ENCODE assay signal across 7 mouse cellular contexts in the genomic region with DNA sequence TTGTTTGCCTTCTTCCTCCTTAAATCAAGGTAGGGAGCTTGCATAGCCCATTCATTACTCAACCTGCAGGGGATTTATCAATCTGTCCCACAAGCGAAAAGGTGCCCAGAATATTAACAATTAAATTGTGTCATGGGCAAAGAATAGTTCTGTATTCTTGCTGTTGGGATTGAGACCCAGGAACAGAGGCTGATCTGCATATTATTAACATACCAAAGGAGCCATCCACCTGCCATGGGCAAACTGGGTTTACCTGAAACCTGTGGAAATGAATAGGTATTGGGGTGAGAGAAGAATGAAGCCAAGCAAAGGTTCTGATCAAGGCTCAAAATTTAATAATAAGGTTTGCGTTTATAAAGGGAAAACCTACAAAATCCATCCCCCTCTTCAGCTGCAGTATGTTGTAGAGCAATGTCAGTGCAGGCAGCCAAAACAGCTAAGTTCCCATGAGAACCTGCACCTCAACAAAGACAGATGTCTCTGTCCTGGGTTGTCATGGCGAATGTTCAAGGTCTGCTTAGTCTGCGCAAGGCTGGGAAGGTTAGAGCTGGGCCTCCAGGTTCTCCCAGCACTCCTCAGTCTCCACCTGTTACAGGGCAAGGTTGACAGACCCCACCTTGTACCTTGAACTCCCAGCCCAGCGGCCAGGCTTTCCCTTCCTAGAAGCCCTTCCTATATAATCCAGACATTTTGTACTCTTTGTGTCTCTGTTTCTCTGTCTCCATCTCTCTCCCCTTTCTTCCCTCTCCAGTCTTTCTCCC. TPM values are rescaled to one million over a fixed set of nuclear protein-coding genes. Genes with fewer than 3 reads are reported as not detected.
DNase-seq lines count a peak whose midpoint lies in the region; ATAC-seq and TF ChIP-seq lines count a peak whose summit lies in the region.
"Not testable (repeated sequence)": the region's sequence is repeated elsewhere in the genome, so short reads cannot be mapped to it uniquely, and the experiment has no call there.

No protein-coding gene starts in this region.

- not testable (repeated sequence) for TF ChIP-seq POLR2A in cerebellum, adult 2 months (IDR thresholded peaks at IDR 0.05; ENCODE audit: borderline replicate concordance, insufficient read depth, low read length); kidney, adult 2 months (IDR thresholded peaks at IDR 0.05; ENCODE audit: low read depth, low read length); small intestine, adult 2 months (IDR thresholded peaks at IDR 0.05; ENCODE audit: low read depth, low read length)

- 58% methylated on average over 5 of the region's 5 CpGs for WGBS in cerebellum, adult 2 months
- 62% methylated on average over 5 of the region's 5 CpGs for WGBS in forebrain, embryonic 14.5 days
- 58% methylated on average over 5 of the region's 5 CpGs for WGBS in heart, postnatal 0 days
- WGBS in kidney, adult 2 months: 71% methylated on average over 5 of the region's 5 CpGs
- 60% methylated on average over 5 of the region's 5 CpGs for WGBS in liver, embryonic 11.5 days
- WGBS in midbrain, embryonic 11.5 days: 58% methylated on average over 5 of the region's 5 CpGs
- WGBS in small intestine, adult 2 months: 50% methylated on average over 5 of the region's 5 CpGs

- not testable (repeated sequence) for H3K27ac ChIP-seq in cerebellum, adult 2 months (ENCODE audit: insufficient read depth, low read length); forebrain, embryonic 14.5 days (ENCODE audit: low read depth, low read length); heart, postnatal 0 days (ENCODE audit: low read depth); kidney, adult 2 months (ENCODE audit: insufficient read depth, low read depth, low read length); liver, embryonic 11.5 days (ENCODE audit: low read depth, low read length); midbrain, embryonic 11.5 days (ENCODE audit: low read depth, low read length)
- 0 out of 2 replicates have a peak overlapping the region, but pooled peaks have one; percentile 19 for H3K27ac ChIP-seq in small intestine, adult 2 months (ENCODE audit: insufficient read depth, low read depth, low read length)

- peak overlapping the region; percentile 68 for H3K4me3 ChIP-seq in cerebellum, adult 2 months (replicated peaks; ENCODE audit: insufficient read depth, low read depth, low read length)
- peak overlapping the region; percentile 46 for H3K4me3 ChIP-seq in forebrain, embryonic 14.5 days (ENCODE audit: low read depth, low read length)
- peak overlapping the region; percentile 63 for H3K4me3 ChIP-seq in heart, postnatal 0 days (ENCODE audit: low read depth, low read length)
- H3K4me3 ChIP-seq in kidney, adult 2 months (ENCODE audit: insufficient read depth, low read depth, low read length): peak overlapping the region; percentile 76
- peak overlapping the region; percentile 71 for H3K4me3 ChIP-seq in liver, embryonic 11.5 days (ENCODE audit: low read depth, low read length)
- H3K4me3 ChIP-seq in midbrain, embryonic 11.5 days (ENCODE audit: low read depth, low read length): peak overlapping the region; percentile 55
- H3K4me3 ChIP-seq in small intestine, adult 2 months (ENCODE audit: low read depth, low read length): peak overlapping the region; percentile 87

- not testable (repeated sequence) for DNase-seq in cerebellum, adult 2 months; heart, postnatal 0 days (ENCODE audit: low spot score); kidney, adult 2 months; liver, embryonic 11.5 days (ENCODE audit: low spot score); midbrain, embryonic 11.5 days (ENCODE audit: low spot score, missing footprints)
- DNase-seq in forebrain, embryonic 14.5 days (ENCODE audit: low spot score): peak; percentile 0

- peak overlapping the region; percentile 65 for H3K4me2 ChIP-seq in forebrain, embryonic 14.5 days (ENCODE audit: low read length)
- H3K4me2 ChIP-seq in heart, postnatal 0 days (ENCODE audit: low read depth, low read length): peak overlapping the region; percentile 87
- H3K4me2 ChIP-seq in liver, embryonic 11.5 days: peak overlapping the region; percentile 68
- peak overlapping the region; percentile 61; the same call in 1 of the 2 replicates for H3K4me2 ChIP-seq in midbrain, embryonic 11.5 days

- TF ChIP-seq CTCF in cerebellum, adult 2 months (IDR thresholded peaks at IDR 0.05; ENCODE audit: borderline replicate concordance, insufficient read depth, low read depth, low read length); heart, postnatal 0 days (IDR thresholded peaks at IDR 0.05; ENCODE audit: low read depth); kidney, adult 2 months (conservative IDR thresholded peaks at IDR 0.05; ENCODE audit: insufficient read depth, insufficient read length, low read depth, low read length); small intestine, adult 2 months (IDR thresholded peaks at IDR 0.05; ENCODE audit: extremely low read depth, insufficient read length, insufficient replicate concordance, low read depth, low read length): not testable (repeated sequence)

- H3K4me1 ChIP-seq in cerebellum, adult 2 months (ENCODE audit: control insufficient read depth, insufficient read depth, low read length); forebrain, embryonic 14.5 days (ENCODE audit: control insufficient read depth, insufficient read depth, low read length); heart, postnatal 0 days (ENCODE audit: control insufficient read depth, insufficient read depth); kidney, adult 2 months (ENCODE audit: control insufficient read depth, insufficient read depth, low read length); liver, embryonic 11.5 days (replicated peaks; ENCODE audit: control insufficient read depth, insufficient read depth, low read length); midbrain, embryonic 11.5 days (ENCODE audit: control insufficient read depth, insufficient read depth, low read length); small intestine, adult 2 months (ENCODE audit: control insufficient read depth, insufficient read depth, insufficient read length, low read length): not testable (repeated sequence)

- not testable (repeated sequence) for ATAC-seq in forebrain, embryonic 14.5 days; heart, postnatal 0 days (ENCODE audit: insufficient read depth, low read depth); liver, embryonic 11.5 days (replicated peaks; ENCODE audit: low FRiP score)
- peak; percentile 26 for ATAC-seq in midbrain, embryonic 11.5 days (ENCODE audit: low FRiP score)

- H3K9me3 ChIP-seq in forebrain, embryonic 14.5 days (replicated peaks; ENCODE audit: control insufficient read depth, low read length); heart, postnatal 0 days (replicated peaks; ENCODE audit: control insufficient read depth, low read length); liver, embryonic 11.5 days (ENCODE audit: control insufficient read depth, low read length); midbrain, embryonic 11.5 days (ENCODE audit: control insufficient read depth, low read length): not testable (repeated sequence)

- not testable (repeated sequence) for H3K9ac ChIP-seq in forebrain, embryonic 14.5 days (ENCODE audit: low read length); heart, postnatal 0 days (replicated peaks; ENCODE audit: low read depth, low read length); liver, embryonic 11.5 days (ENCODE audit: low read depth, low read length); midbrain, embryonic 11.5 days (ENCODE audit: low read length)

- not testable (repeated sequence) for TF ChIP-seq EP300 in heart, postnatal 0 days (IDR thresholded peaks at IDR 0.05; ENCODE audit: low read depth)

- H3K27me3 ChIP-seq in cerebellum, adult 2 months (ENCODE audit: control insufficient read depth, insufficient read depth, low read length); forebrain, embryonic 14.5 days (replicated peaks; ENCODE audit: control insufficient read depth, insufficient read depth, low read length); heart, postnatal 0 days (ENCODE audit: control insufficient read depth, insufficient read depth, low read length); kidney, adult 2 months (replicated peaks; ENCODE audit: control insufficient read depth, insufficient read depth, low read length); liver, embryonic 11.5 days (replicated peaks; ENCODE audit: control insufficient read depth, insufficient read depth, low read length); midbrain, embryonic 11.5 days (ENCODE audit: control insufficient read depth, insufficient read depth, low read length); small intestine, adult 2 months (ENCODE audit: control insufficient read depth, insufficient read depth, low read length): not testable (repeated sequence)

- H3K36me3 ChIP-seq in forebrain, embryonic 14.5 days (ENCODE audit: control insufficient read depth, insufficient read depth, low read length); heart, postnatal 0 days (replicated peaks; ENCODE audit: control insufficient read depth, insufficient read depth, low read length); kidney, adult 2 months (ENCODE audit: control insufficient read depth, insufficient read depth, low read length); liver, embryonic 11.5 days (ENCODE audit: control insufficient read depth, insufficient read depth, low read length); midbrain, embryonic 11.5 days (ENCODE audit: control insufficient read depth, insufficient read depth, low read length); small intestine, adult 2 months (ENCODE audit: control insufficient read depth, insufficient read depth, low read length): not testable (repeated sequence)

RNA-seq across cellular contexts. Expression of a gene that starts 0.5 kb away (rescaled TPM):
- polyA plus RNA-seq in cerebellum, adult 2 months (2012; rRNA removed): 1.2 TPM in 2 replicates
- polyA plus RNA-seq in forebrain, embryonic 14.5 days (2014; fragmentation: Nextera tagmentation; extraction: Ambion mirVana): 1.2 and 1.4 TPM in 2 replicates
- total RNA-seq in heart, postnatal 0 days (2014; rRNA removed; ENCODE audit: low replicate concordance): not detected in 2 replicates
- polyA plus RNA-seq in heart, postnatal 0 days (2015; fragmentation: Nextera tagmentation; extraction: Ambion mirVana): 0.27 and 0.45 TPM in 2 replicates
- polyA plus RNA-seq in kidney, adult 2 months (2012; rRNA removed): 0.16 and 0.27 TPM in 2 replicates
- polyA plus RNA-seq in liver, embryonic 11.5 days (2014; fragmentation: Nextera tagmentation; extraction: Ambion mirVana): 1.8 and 2.5 TPM in 2 replicates
- 2.1 and 2.3 TPM in 2 replicates for polyA plus RNA-seq in midbrain, embryonic 11.5 days (2014; fragmentation: Nextera tagmentation; extraction: Ambion mirVana)
- not detected in 2 replicates for polyA plus RNA-seq in small intestine, adult 2 months (2012; rRNA removed)
